In genomic region chr10:82866356-82866755, GRCm38 (mm10) we compare ENCODE assay signal across 13 mouse cellular contexts. TPM values are rescaled to one million over a fixed set of nuclear protein-coding genes. Genes with fewer than 3 reads are reported as not detected.
DNase-seq lines count a peak whose midpoint lies in the region; ATAC-seq and TF ChIP-seq lines count a peak whose summit lies in the region.
"Had no signal": no experiment of that assay in that cellular context is flagged by ENCODE, and none has a peak within 500 bp of the region (broad histone marks: within the 10 kb centered on the region; RNA-seq: fewer than 3 reads in every experiment).

TSS of gene Eid3 (plus strand) at chr10:82866626.

- H3K9me3 ChIP-seq in kidney, embryonic 14.5 days (ENCODE audit: control insufficient read depth, low read length): no peaks in the 10 kb centered on the region
- H3K9me3 ChIP-seq in E14TG2a.4 (ENCODE audit: low read length): no peaks in the 10 kb centered on the region
- H3K9me3 ChIP-seq: embryonic facial prominence, embryonic 15.5 days had no signal

- no peaks in the 10 kb centered on the region for H3K27me3 ChIP-seq in kidney, embryonic 14.5 days (ENCODE audit: control insufficient read depth, insufficient read depth, low read length)
- H3K27me3 ChIP-seq in E14TG2a.4 (ENCODE audit: insufficient read depth, low read length): no peaks in the 10 kb centered on the region
- H3K27me3 ChIP-seq: embryonic facial prominence, embryonic 15.5 days; Patski had no signal

- no peak for TF ChIP-seq CTCF in E14TG2a.4 (conservative IDR thresholded peaks at IDR 0.05; ENCODE audit: low read length)

- peaks cover 14% of the 10 kb centered on the region for H3K4me1 ChIP-seq in kidney, embryonic 14.5 days (ENCODE audit: control insufficient read depth, insufficient read depth, low read length)
- peaks cover 85% of the 10 kb centered on the region for H3K4me1 ChIP-seq in E14TG2a.4 (replicated peaks; ENCODE audit: low read depth, low read length)

- H3K36me3 ChIP-seq in kidney, embryonic 14.5 days (ENCODE audit: control insufficient read depth, insufficient read depth, low read length): peaks cover 35% of the 10 kb centered on the region
- peaks cover 84% of the 10 kb centered on the region for H3K36me3 ChIP-seq in E14TG2a.4 (ENCODE audit: insufficient read depth, low read length)

- no peak within 1 kb of the TSS for H3K4me3 ChIP-seq in kidney, embryonic 14.5 days (ENCODE audit: low read length)
- H3K4me3 ChIP-seq in E14TG2a.4 (replicated peaks; ENCODE audit: low read length): peak within 1 kb of the TSS; percentile 63
- H3K4me3 ChIP-seq: embryonic facial prominence, embryonic 15.5 days; left cerebral cortex, adult 2 months had no signal

- H3K4me2 ChIP-seq in kidney, embryonic 14.5 days (replicated peaks; ENCODE audit: low read depth, low read length): no peak within 1 kb of the TSS
- H3K4me2 ChIP-seq: embryonic facial prominence, embryonic 15.5 days had no signal

- intact Hi-C loops in left cerebral cortex, postnatal 14 days (cut with DNase I): no loop called here
- intact Hi-C loops in heart, postnatal 36 days (cut with DNase I): no loop called here

- no peak for DNase-seq in kidney, adult 11 months
- DNase-seq in ZHBTc4 (ENCODE audit: low read depth, low spot score): peak; percentile 92
- DNase-seq in adrenal gland, adult 2 months: no peak
- DNase-seq in left cerebral cortex, postnatal 14 days (ENCODE audit: low spot score in 2 of 2): no peak
- DNase-seq in heart, postnatal 36 days: no peak
- DNase-seq: liver, postnatal 0 days; right cerebral cortex, postnatal 4 days had no signal

- WGBS in kidney, embryonic 14.5 days: 70% methylated on average over 9 of the region's 9 CpGs

- ATAC-seq in kidney, embryonic 14.5 days (ENCODE audit: low FRiP score, low TSS enrichment): peak; percentile 44; the same call in 1 of the 2 replicates
- ATAC-seq in megakaryocyte progenitor cell, adult 5-6 weeks (replicated peaks; ENCODE audit: poor library complexity): peak; percentile 59

- no peak within 1 kb of the TSS for H3K27ac ChIP-seq in kidney, embryonic 14.5 days (ENCODE audit: low read depth, low read length)
- H3K27ac ChIP-seq: embryonic facial prominence, embryonic 15.5 days; left cerebral cortex, adult 2 months had no signal

- no peak within 1 kb of the TSS for H3K9ac ChIP-seq in kidney, embryonic 14.5 days (ENCODE audit: low read depth, low read length)
- H3K9ac ChIP-seq: embryonic facial prominence, embryonic 15.5 days; liver, postnatal 0 days had no signal

RNA-seq across cellular contexts. Expression of gene Eid3, which starts in this region (rescaled TPM):
- 0.34 and 0.81 TPM in 2 replicates for polyA plus RNA-seq in kidney, embryonic 14.5 days (2014; fragmentation: Nextera tagmentation; extraction: Ambion mirVana)
- 3.0 and 3.6 TPM in 2 replicates for total RNA-seq in megakaryocyte progenitor cell, adult 5-6 weeks (2015)
- total RNA-seq in megakaryocyte progenitor cell, adult 5-6 weeks (2017): 3.1 and 4.7 TPM in 2 replicates
- total RNA-seq in adrenal gland, adult 2 months (2021): 1 to 10 TPM in 1 of 2 experiments, under 1 TPM in 1; 0.97 to 3.0 TPM
- polyA plus RNA-seq in adrenal gland, adult 2 months (2012; rRNA removed): 0.07 and 0.13 TPM in 2 replicates
- total RNA-seq in left cerebral cortex, postnatal 14 days (2021): 1 to 10 TPM; 1.1 to 2.2 TPM
- total RNA-seq in heart, postnatal 36 days (2021): 1 to 10 TPM in 1 of 2 experiments, under 1 TPM in 1; 0.69 to 1.5 TPM
- polyA plus RNA-seq: liver, postnatal 0 days had no signal

Comparison
In these comparisons a context has a peak if more than half of its experiments do, and no peak if none do; other contexts are left out.
1. Peak in ATAC-seq in kidney, embryonic 14.5 days; RNA of the gene not detected or under 1 TPM.